8 mouse cellular contexts compared by ENCODE assay signal in genomic region chr5:120710161-120710825, GRCm38 (mm10). TPM values are rescaled to one million over a fixed set of nuclear protein-coding genes. Genes with fewer than 3 reads are reported as not detected.
DNase-seq lines count a peak whose midpoint lies in the region; ATAC-seq and TF ChIP-seq lines count a peak whose summit lies in the region.

No protein-coding gene starts in this region.

- H3K4me1 ChIP-seq in lung, postnatal 0 days (ENCODE audit: insufficient read depth, low read depth, low read length): no peaks in the 10 kb centered on the region
- peaks cover 48% of the 10 kb centered on the region for H3K4me1 ChIP-seq in forebrain, embryonic 10.5 days
- peaks cover 24% of the 10 kb centered on the region for H3K4me1 ChIP-seq in neural tube, embryonic 11.5 days (ENCODE audit: control insufficient read depth, insufficient read depth, low read length)

- 3% methylated on average over 31 of the region's 40 CpGs for WGBS in lung, postnatal 0 days
- 3% methylated on average over 40 of the region's 40 CpGs for WGBS in forebrain, embryonic 10.5 days
- WGBS in neural tube, embryonic 11.5 days: 4% methylated on average over 37 of the region's 40 CpGs

- no peak for TF ChIP-seq CTCF in gastrocnemius, adult 2 months (IDR thresholded peaks at IDR 0.05)
- no peak for TF ChIP-seq CTCF in lung, postnatal 0 days (IDR thresholded peaks at IDR 0.05)

- H3K4me2 ChIP-seq in lung, postnatal 0 days (replicated peaks; ENCODE audit: low read depth, low read length): peak overlapping the region; percentile 45
- peak overlapping the region; percentile 71 for H3K4me2 ChIP-seq in neural tube, embryonic 11.5 days (ENCODE audit: low read depth)

- no peak; the same call in 1 of the 2 replicates for ATAC-seq in lung, postnatal 0 days
- no peak for ATAC-seq in neural tube, embryonic 11.5 days (ENCODE audit: insufficient read depth, low FRiP score, low TSS enrichment)
- ATAC-seq in granulocyte monocyte progenitor cell, adult 5-6 weeks (replicated peaks; ENCODE audit: poor library complexity, severe bottlenecking): no peak

- no peak overlapping the region for H3K9ac ChIP-seq in lung, postnatal 0 days (replicated peaks; ENCODE audit: low read depth)
- H3K9ac ChIP-seq in neural tube, embryonic 11.5 days (ENCODE audit: low read length): peak overlapping the region; percentile 64

- peak overlapping the region; percentile 69 for H3K4me3 ChIP-seq in gastrocnemius, adult 2 months
- peak overlapping the region; percentile 8; the same call in 1 of the 2 replicates for H3K4me3 ChIP-seq in lung, postnatal 0 days (ENCODE audit: low read depth, low read length)
- peak overlapping the region; percentile 64 for H3K4me3 ChIP-seq in forebrain, embryonic 10.5 days
- peak overlapping the region; percentile 46 for H3K4me3 ChIP-seq in neural tube, embryonic 11.5 days (ENCODE audit: low read depth, low read length)

- H3K36me3 ChIP-seq in lung, postnatal 0 days (ENCODE audit: insufficient read depth, low read length): no peaks in the 10 kb centered on the region
- H3K36me3 ChIP-seq in forebrain, embryonic 10.5 days (replicated peaks): no peaks in the 10 kb centered on the region
- no peaks in the 10 kb centered on the region for H3K36me3 ChIP-seq in neural tube, embryonic 11.5 days (ENCODE audit: control insufficient read depth, insufficient read depth, low read length)

- intact Hi-C loops in gastrocnemius, adult 2 months (cut with DNase I): no loop called here

- no peaks in the 10 kb centered on the region for H3K9me3 ChIP-seq in lung, postnatal 0 days (ENCODE audit: low read length)
- H3K9me3 ChIP-seq in forebrain, embryonic 10.5 days: no peaks in the 10 kb centered on the region
- no peaks in the 10 kb centered on the region for H3K9me3 ChIP-seq in neural tube, embryonic 11.5 days (ENCODE audit: control insufficient read depth, low read length)

- no peak for TF ChIP-seq EP300 in lung, postnatal 0 days (IDR thresholded peaks at IDR 0.05)

- DNase-seq in gastrocnemius, adult 2 months: no peak
- no peak for DNase-seq in gastrocnemius, postnatal 25 days
- DNase-seq in lung, postnatal 0 days (ENCODE audit: low spot score): no peak
- DNase-seq in lung, postnatal 36 days: no peak
- DNase-seq in forebrain, embryonic 10.5 days (ENCODE audit: extremely low spot score, low spot score): peak; percentile 42
- DNase-seq in layer of hippocampus, adult 18-20 months (ENCODE audit: low spot score in 2 of 2): peak; percentile 42
- DNase-seq in neural tube, embryonic 11.5 days (ENCODE audit: low spot score): peak; percentile 55

- no peak overlapping the region for H3K27ac ChIP-seq in gastrocnemius, adult 2 months
- no peak overlapping the region for H3K27ac ChIP-seq in lung, postnatal 0 days (ENCODE audit: low read length)
- H3K27ac ChIP-seq in forebrain, embryonic 10.5 days: peak overlapping the region; percentile 75
- H3K27ac ChIP-seq in neural tube, embryonic 11.5 days (ENCODE audit: low read depth, low read length): peak overlapping the region; percentile 7; the same call in 1 of the 2 replicates

- peaks cover 30% of the 10 kb centered on the region for H3K27me3 ChIP-seq in lung, postnatal 0 days (replicated peaks; ENCODE audit: insufficient read depth, low read length)
- H3K27me3 ChIP-seq in forebrain, embryonic 10.5 days (ENCODE audit: poor library complexity, severe bottlenecking): peaks cover 99% of the 10 kb centered on the region
- H3K27me3 ChIP-seq in neural tube, embryonic 11.5 days (ENCODE audit: control insufficient read depth, insufficient read depth, low read length): peaks cover 52% of the 10 kb centered on the region

RNA-seq across cellular contexts. Expression of gene Dtx1, which starts 1.4 kb away (rescaled TPM):
- under 1 TPM; 0.45 to 0.54 TPM for total RNA-seq in gastrocnemius, adult 2 months (2021)
- total RNA-seq in gastrocnemius, postnatal 25 days (2021): under 1 TPM; 0.61 to 0.91 TPM
- 0.48 and 0.70 TPM in 2 replicates for polyA plus RNA-seq in lung, postnatal 0 days (2015; fragmentation: Nextera tagmentation; extraction: Ambion mirVana)
- polyA plus RNA-seq in forebrain, embryonic 10.5 days (2016; fragmentation: Nextera tagmentation; extraction: Ambion mirVana): 1.3 and 2.0 TPM in 2 replicates
- total RNA-seq in layer of hippocampus, adult 18-20 months (2021): 10 to 100 TPM; 70.7 to 75.2 TPM
- 7.0 and 7.4 TPM in 2 replicates for polyA plus RNA-seq in neural tube, embryonic 11.5 days (2014; fragmentation: Nextera tagmentation; extraction: Ambion mirVana)
- not detected in 2 replicates for total RNA-seq in granulocyte monocyte progenitor cell, adult 5-6 weeks (2014; fragmentation: Nextera tagmentation)
- not detected in 2 replicates for total RNA-seq in granulocyte monocyte progenitor cell, adult 5-6 weeks (2017)

RNA-seq across cellular contexts. Expression of gene Oas2, which starts 39.4 kb away (rescaled TPM):
- total RNA-seq in gastrocnemius, adult 2 months (2021): under 1 TPM; 0.10 to 0.28 TPM
- total RNA-seq in gastrocnemius, postnatal 25 days (2021): under 1 TPM; 0.21 to 0.28 TPM
- 0.21 and 0.31 TPM in 2 replicates for polyA plus RNA-seq in lung, postnatal 0 days (2015; fragmentation: Nextera tagmentation; extraction: Ambion mirVana)
- polyA plus RNA-seq in forebrain, embryonic 10.5 days (2016; fragmentation: Nextera tagmentation; extraction: Ambion mirVana): 0.11 TPM in 1 of 2 replicates, not detected in the other
- total RNA-seq in layer of hippocampus, adult 18-20 months (2021): under 1 TPM in 1 of 2 experiments, not detected in 1; 0.30 TPM
- polyA plus RNA-seq in neural tube, embryonic 11.5 days (2014; fragmentation: Nextera tagmentation; extraction: Ambion mirVana): not detected in 2 replicates
- 0.47 TPM in 1 of 2 replicates, not detected in the other for total RNA-seq in granulocyte monocyte progenitor cell, adult 5-6 weeks (2014; fragmentation: Nextera tagmentation)
- 1.0 TPM in 1 of 2 replicates, not detected in the other for total RNA-seq in granulocyte monocyte progenitor cell, adult 5-6 weeks (2017)

Comparison
In these comparisons a context has a peak if more than half of its experiments do, and no peak if none do; other contexts are left out.
1. DNase-seq: peak in forebrain, embryonic 10.5 days (single experiment), layer of hippocampus, adult 18-20 months (2 of 2) and neural tube, embryonic 11.5 days (single experiment); none in gastrocnemius, adult 2 months (single experiment), gastrocnemius, postnatal 25 days (single experiment), lung, postnatal 0 days (single experiment) and lung, postnatal 36 days (single experiment).
2. H3K27ac ChIP-seq: peak in forebrain, embryonic 10.5 days (single experiment) and neural tube, embryonic 11.5 days (single experiment); none in gastrocnemius, adult 2 months (single experiment) and lung, postnatal 0 days (single experiment).
3. H3K4me3 ChIP-seq: peak in every context shown above with its lines; median percentile 69 in gastrocnemius, adult 2 months; 64 in forebrain, embryonic 10.5 days; 46 in neural tube, embryonic 11.5 days; 8 in lung, postnatal 0 days.
4. RNA of gene Dtx1, which starts 1.4 kb away (total RNA-seq): 70.7 to 75.2 TPM in layer of hippocampus, adult 18-20 months; 0.61 to 0.91 TPM in gastrocnemius, postnatal 25 days, 0.45 to 0.54 TPM in gastrocnemius, adult 2 months and not detected in granulocyte monocyte progenitor cell, adult 5-6 weeks; every median in the first group is over 10 times any median in the second.